8 mouse cellular contexts compared by ENCODE assay signal in genomic region chr10:59334899-59335798, GRCm38 (mm10). TPM values are rescaled to one million over a fixed set of nuclear protein-coding genes. Genes with fewer than 3 reads are reported as not detected.
DNase-seq lines count a peak whose midpoint lies in the region; ATAC-seq and TF ChIP-seq lines count a peak whose summit lies in the region.

No protein-coding gene starts in this region.

- ATAC-seq in midbrain, postnatal 0 days (ENCODE audit: low FRiP score) = no peak
- ATAC-seq in kidney, embryonic 14.5 days (ENCODE audit: low FRiP score, low TSS enrichment) = peak; percentile 55; the same call in 1 of the 2 replicates
- ATAC-seq in limb, embryonic 14.5 days (ENCODE audit: low FRiP score, low read depth) = no peak

- no peak for TF ChIP-seq POLR2A in limb, embryonic 14.5 days (IDR thresholded peaks at IDR 0.05; ENCODE audit: borderline replicate concordance, extremely low read depth, insufficient read depth, insufficient read length)

- H3K27me3 ChIP-seq in midbrain, postnatal 0 days (ENCODE audit: insufficient read depth, low read length) = no peaks in the 10 kb centered on the region
- no peaks in the 10 kb centered on the region for H3K27me3 ChIP-seq in midbrain, embryonic 10.5 days (ENCODE audit: low read depth, poor library complexity, severe bottlenecking)
- H3K27me3 ChIP-seq in kidney, embryonic 14.5 days (ENCODE audit: control insufficient read depth, insufficient read depth, low read length) = no peaks in the 10 kb centered on the region
- no peaks in the 10 kb centered on the region for H3K27me3 ChIP-seq in limb, embryonic 14.5 days (ENCODE audit: control insufficient read depth, insufficient read depth, low read length)

- H3K4me3 ChIP-seq in midbrain, postnatal 0 days (ENCODE audit: low read depth, low read length) = no peak overlapping the region
- H3K4me3 ChIP-seq in midbrain, embryonic 10.5 days = no peak overlapping the region
- no peak overlapping the region for H3K4me3 ChIP-seq in kidney, embryonic 14.5 days (ENCODE audit: low read length)
- H3K4me3 ChIP-seq in limb, embryonic 14.5 days (replicated peaks; ENCODE audit: low read length) = no peak overlapping the region

- H3K4me2 ChIP-seq in midbrain, postnatal 0 days (ENCODE audit: low read depth, low read length, poor library complexity, severe bottlenecking) = no peak overlapping the region
- no peak overlapping the region for H3K4me2 ChIP-seq in kidney, embryonic 14.5 days (replicated peaks; ENCODE audit: low read depth, low read length)
- no peak overlapping the region for H3K4me2 ChIP-seq in limb, embryonic 14.5 days (replicated peaks; ENCODE audit: low read depth, low read length, severe bottlenecking)

- H3K27ac ChIP-seq in midbrain, postnatal 0 days (ENCODE audit: low read depth, low read length) = no peak overlapping the region
- no peak overlapping the region for H3K27ac ChIP-seq in midbrain, embryonic 10.5 days (replicated peaks)
- H3K27ac ChIP-seq in kidney, embryonic 14.5 days (ENCODE audit: low read depth, low read length) = peak overlapping the region; percentile 11; the same call in 1 of the 2 replicates
- H3K27ac ChIP-seq in limb, embryonic 14.5 days (replicated peaks; ENCODE audit: low read depth, low read length) = 0 out of 2 replicates have a peak overlapping the region, but pooled peaks have one; percentile 28

- no peaks in the 10 kb centered on the region for H3K9me3 ChIP-seq in midbrain, postnatal 0 days (ENCODE audit: low read length)
- H3K9me3 ChIP-seq in midbrain, embryonic 10.5 days (replicated peaks) = no peaks in the 10 kb centered on the region
- no peaks in the 10 kb centered on the region for H3K9me3 ChIP-seq in kidney, embryonic 14.5 days (ENCODE audit: control insufficient read depth, low read length)
- no peaks in the 10 kb centered on the region for H3K9me3 ChIP-seq in limb, embryonic 14.5 days (ENCODE audit: control insufficient read depth, low read length)

- peaks cover 6% of the 10 kb centered on the region; the same call in 1 of the 2 replicates for H3K36me3 ChIP-seq in midbrain, postnatal 0 days (ENCODE audit: insufficient read depth, low read length)
- H3K36me3 ChIP-seq in midbrain, embryonic 10.5 days = peaks cover 39% of the 10 kb centered on the region
- H3K36me3 ChIP-seq in kidney, embryonic 14.5 days (ENCODE audit: control insufficient read depth, insufficient read depth, low read length) = peaks cover 18% of the 10 kb centered on the region
- H3K36me3 ChIP-seq in limb, embryonic 14.5 days (ENCODE audit: control insufficient read depth, insufficient read depth, low read length) = peaks cover 29% of the 10 kb centered on the region

- no peaks in the 10 kb centered on the region for H3K4me1 ChIP-seq in midbrain, postnatal 0 days (ENCODE audit: insufficient read depth, low read length)
- H3K4me1 ChIP-seq in midbrain, embryonic 10.5 days = 0 out of 2 replicates have a peak, but pooled peaks cover 3% of the 10 kb centered on the region
- peaks cover 5% of the 10 kb centered on the region; the same call in 1 of the 2 replicates for H3K4me1 ChIP-seq in kidney, embryonic 14.5 days (ENCODE audit: control insufficient read depth, insufficient read depth, low read length)
- H3K4me1 ChIP-seq in limb, embryonic 14.5 days (ENCODE audit: control insufficient read depth, insufficient read depth, low read length) = peaks cover 14% of the 10 kb centered on the region

- whole genome bisulfite sequencing in midbrain, postnatal 0 days = 79% methylated on average over 4 of the region's 4 CpGs
- 79% methylated on average over 4 of the region's 4 CpGs for WGBS in midbrain, embryonic 10.5 days
- WGBS in kidney, embryonic 14.5 days = 75% methylated on average over 4 of the region's 4 CpGs
- WGBS in limb, embryonic 14.5 days = 71% methylated on average over 4 of the region's 4 CpGs

- no peak overlapping the region for H3K9ac ChIP-seq in midbrain, postnatal 0 days (replicated peaks; ENCODE audit: low read length, poor library complexity, severe bottlenecking)
- H3K9ac ChIP-seq in kidney, embryonic 14.5 days (ENCODE audit: low read depth, low read length) = 0 out of 2 replicates have a peak overlapping the region, but pooled peaks have one; percentile 12
- H3K9ac ChIP-seq in limb, embryonic 14.5 days (ENCODE audit: low read depth, low read length, severe bottlenecking) = no peak overlapping the region

- DNase-seq in midbrain, postnatal 0 days (ENCODE audit: low spot score) = peak; percentile 74
- no peak for DNase-seq in midbrain, embryonic 10.5 days (ENCODE audit: low spot score)
- DNase-seq in cerebellum, adult 18-20 months = peak; percentile 57 to 75
- DNase-seq in heart, adult 11 months = peak; percentile 96
- DNase-seq in limb, embryonic 14.5 days (ENCODE audit: low spot score) = peak; percentile 82
- peak; percentile 66 for DNase-seq in skeletal muscle tissue, adult 2 months (ENCODE audit: low read depth, low spot score)
- DNase-seq in retina, embryonic 14.5 days (ENCODE audit: low spot score) = no peak

- no peak for TF ChIP-seq CTCF in midbrain, postnatal 0 days (IDR thresholded peaks at IDR 0.05)

RNA-seq across cellular contexts. Expression of gene P4ha1, which starts 12.1 kb away (rescaled TPM):
- 21.3 and 25.9 TPM in 2 replicates for total RNA-seq in midbrain, postnatal 0 days (2014; rRNA removed)
- polyA plus RNA-seq in midbrain, postnatal 0 days (2015; fragmentation: Nextera tagmentation; extraction: Ambion mirVana) = 12.8 and 14.2 TPM in 2 replicates
- 39.6 and 50.9 TPM in 2 replicates for polyA plus RNA-seq in midbrain, embryonic 10.5 days (2016; fragmentation: Nextera tagmentation; extraction: Ambion mirVana)
- polyA plus RNA-seq in kidney, embryonic 14.5 days (2014; fragmentation: Nextera tagmentation; extraction: Ambion mirVana) = 31.7 and 43.7 TPM in 2 replicates
- polyA plus RNA-seq in limb, embryonic 14.5 days (2012; rRNA removed) = 89.7 and 95.1 TPM in 2 replicates
- 108 and 110 TPM in 2 replicates for polyA plus RNA-seq in limb, embryonic 14.5 days (2014; fragmentation: Nextera tagmentation; extraction: Ambion mirVana)

Comparison
In these comparisons a context has a peak if more than half of its experiments do, and no peak if none do; other contexts are left out.
1. DNase-seq: peak in midbrain, postnatal 0 days (single experiment), cerebellum, adult 18-20 months (2 of 2), heart, adult 11 months (single experiment), limb, embryonic 14.5 days (single experiment) and skeletal muscle tissue, adult 2 months (single experiment); none in midbrain, embryonic 10.5 days (single experiment) and retina, embryonic 14.5 days (single experiment).
2. H3K27ac ChIP-seq: peak in kidney, embryonic 14.5 days (single experiment) and limb, embryonic 14.5 days (single experiment); none in midbrain, postnatal 0 days (single experiment) and midbrain, embryonic 10.5 days (single experiment).